Mouse (Mus musculus) 3134 (cell line): ENCODE results near the gene Kpna1.
"Not testable (repeated sequence)": the region's sequence is repeated elsewhere in the genome, so short reads cannot be mapped to it uniquely, and the experiment has no call there.

ENCODE experiments used
- DNase-seq: peaks from one replicate; pipeline ENCODE4 v3.0.0-alpha.2; 2011; ENCODE audit warnings: low spot score; ENCODE audit not compliant: insufficient read length; ENCODE audit errors: extremely low read depth

The Kpna1 gene

DNA sequence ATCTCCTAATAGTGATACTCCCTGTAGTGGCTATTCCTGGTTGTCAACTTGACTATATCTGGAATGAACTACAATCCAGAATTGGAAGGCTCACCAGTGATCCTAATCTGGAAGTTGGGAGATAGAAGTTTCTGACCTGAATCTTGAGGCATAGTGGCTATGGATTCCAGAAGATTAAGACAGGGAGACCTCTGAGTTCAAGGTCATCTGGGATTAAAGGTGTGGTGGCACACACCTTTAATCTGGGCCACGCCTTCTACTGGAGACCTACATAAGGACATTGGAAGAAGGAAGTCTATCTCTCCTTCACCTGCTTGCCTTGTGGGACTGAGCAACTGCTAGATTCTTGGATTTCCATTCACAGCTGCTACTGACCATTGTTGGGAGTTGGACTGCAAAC lies at the start of gene Kpna1:
Gene Kpna1 (plus strand): TSS at position 301 of the 400 bp plus-strand sequence.
- DNase-seq, result not testable (repeated sequence)

GRCm38 (mm10) chr16:35932179-35933055 lies 46.1 kb upstream of the Kpna1 start:
- no peak for DNase-seq

DNA sequence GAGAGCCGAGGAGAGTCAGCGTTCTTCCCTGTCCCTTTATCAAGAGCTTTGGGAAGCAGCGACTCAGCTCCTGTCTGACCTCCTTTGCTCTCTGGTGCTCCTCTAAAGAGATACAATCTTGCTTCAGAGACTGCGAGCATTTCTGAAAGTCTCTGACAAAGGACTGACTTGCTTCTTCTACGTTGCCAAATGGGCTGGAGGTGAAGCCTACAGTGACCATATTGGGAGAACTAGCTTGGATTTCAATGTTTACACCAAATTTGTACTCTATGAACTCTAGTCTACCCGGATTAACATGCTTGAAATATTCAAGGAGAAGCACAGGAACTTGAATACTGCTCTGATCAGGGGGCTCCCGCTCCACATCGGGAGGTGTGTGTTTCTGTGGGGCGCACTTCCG lies 45.4 kb upstream of the Kpna1 start:
- no peak for DNase-seq

DNA sequence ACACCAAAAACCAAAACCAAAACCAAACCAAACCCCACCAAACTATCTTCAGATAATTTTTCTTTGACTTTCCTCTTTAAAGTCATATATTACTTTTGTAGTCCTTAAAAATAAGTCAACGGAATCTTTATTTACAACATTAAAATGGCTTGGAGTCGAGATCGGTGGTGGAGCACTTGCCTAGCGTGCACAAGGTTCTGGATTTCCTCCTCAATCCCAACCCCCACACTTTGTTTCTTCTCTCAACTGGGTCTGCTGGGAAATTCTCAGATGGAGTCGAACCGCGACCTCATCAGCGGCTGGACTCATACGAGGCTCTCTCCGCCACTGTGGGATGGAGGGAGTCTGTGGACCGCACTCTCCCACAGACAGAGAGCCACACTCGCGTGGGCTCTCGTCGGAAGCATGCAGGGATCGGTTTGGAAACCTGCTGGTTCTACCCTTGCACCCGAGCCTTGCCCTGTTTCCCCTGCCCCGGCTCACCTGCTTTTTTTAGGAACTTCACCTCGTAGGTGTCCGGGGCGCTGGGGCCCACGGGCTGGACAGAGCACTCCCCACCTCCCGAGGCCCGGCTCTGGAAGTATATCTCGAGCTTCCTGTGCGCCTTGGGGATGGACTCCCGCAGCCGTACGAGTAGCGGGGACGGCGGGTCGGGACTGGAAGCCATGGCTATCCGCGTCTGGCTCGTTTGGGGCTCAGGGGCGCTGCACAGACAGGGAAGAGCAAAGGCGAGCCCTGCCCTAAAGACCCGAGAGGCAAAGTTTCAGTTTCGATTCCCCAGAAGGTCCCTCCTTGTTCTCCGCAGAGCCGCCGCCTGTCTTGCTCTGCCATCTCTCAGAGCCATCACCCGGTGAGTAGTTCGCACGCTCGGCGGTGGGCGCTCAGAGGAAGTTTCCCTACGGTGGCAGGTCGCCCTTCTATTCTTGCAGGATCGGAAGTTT lies 40.1 kb upstream of the Kpna1 start, which contains the start of the genes Parp9 and Dtx3l:
Gene Parp9 (plus strand): TSS at position 260 of the 941 bp plus-strand sequence.
Gene Dtx3l (minus strand): TSS at position 941 of the 941 bp plus-strand sequence.
- peak; percentile 77 for DNase-seq

- DNase-seq, result no peak
These were observed 39.3 kb upstream of the Kpna1 start for GRCm38 (mm10) chr16:35939261-35939660.

DNA sequence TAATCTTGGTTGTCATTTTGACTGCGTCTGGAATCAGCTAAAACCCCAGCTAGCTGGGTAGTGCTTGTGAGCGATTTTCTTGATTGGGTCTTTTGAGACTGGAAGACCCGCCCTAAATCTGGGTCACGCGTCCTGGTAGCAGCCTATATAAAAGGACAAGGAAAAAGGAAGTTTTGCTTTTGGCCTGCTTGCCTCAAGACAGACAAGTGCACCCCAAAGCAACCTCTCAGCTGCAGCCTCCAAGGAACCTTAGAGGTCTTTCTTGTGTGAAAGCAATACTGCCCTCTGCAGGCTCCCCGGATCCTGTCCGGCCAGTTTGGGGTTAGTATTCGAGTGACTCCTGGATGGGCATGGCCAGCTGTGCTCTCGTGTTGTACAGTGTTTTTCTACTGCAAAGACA lies 38.9 kb upstream of the Kpna1 start:
- peak; percentile 73 for DNase-seq

DNA sequence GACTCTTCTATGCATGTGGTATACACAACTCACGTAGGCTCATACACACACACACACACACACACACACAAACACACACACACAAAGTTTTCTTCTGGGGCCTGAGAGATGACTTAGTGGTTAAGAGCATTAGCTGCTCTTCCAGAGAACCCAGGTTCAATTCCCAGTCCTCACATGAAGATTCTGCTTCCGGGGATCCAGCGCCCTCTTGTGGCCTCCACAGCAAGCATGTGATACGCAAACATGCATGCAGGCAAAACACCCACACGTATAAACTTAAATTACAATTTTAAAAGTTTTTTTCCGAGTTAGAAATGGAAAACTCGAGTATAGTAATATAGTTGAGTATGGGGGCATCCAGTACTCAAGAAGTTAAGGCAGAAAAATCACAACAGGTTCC lies 37.2 kb upstream of the Kpna1 start:
- DNase-seq, result peak; percentile 26

- no peak for DNase-seq
These were observed 29.3 kb upstream of the Kpna1 start for GRCm38 (mm10) chr16:35949264-35949663.

DNA sequence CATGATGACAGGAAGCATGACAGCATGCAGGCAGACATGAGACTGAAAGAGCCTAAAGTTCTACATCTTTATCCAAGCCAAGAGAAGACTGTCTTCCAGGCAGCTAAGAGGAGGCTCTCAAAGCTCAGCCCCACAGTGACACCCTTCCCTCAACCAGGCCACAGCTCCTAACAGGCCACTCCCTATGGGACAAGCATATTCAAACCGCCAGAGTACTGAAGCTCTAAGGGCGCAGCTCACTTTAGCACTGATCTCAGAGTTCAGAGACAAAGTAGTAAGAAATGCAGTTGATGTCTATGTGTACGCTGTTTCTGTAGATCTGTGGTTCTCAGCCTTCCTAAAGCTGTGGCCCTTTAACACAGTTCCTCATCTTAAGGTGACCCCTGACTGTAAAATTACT lies 27.3 kb upstream of the Kpna1 start:
- DNase-seq, result no peak

- no peak for DNase-seq
These were observed 25.9 kb upstream of the Kpna1 start for GRCm38 (mm10) chr16:35952628-35953130.

DNA sequence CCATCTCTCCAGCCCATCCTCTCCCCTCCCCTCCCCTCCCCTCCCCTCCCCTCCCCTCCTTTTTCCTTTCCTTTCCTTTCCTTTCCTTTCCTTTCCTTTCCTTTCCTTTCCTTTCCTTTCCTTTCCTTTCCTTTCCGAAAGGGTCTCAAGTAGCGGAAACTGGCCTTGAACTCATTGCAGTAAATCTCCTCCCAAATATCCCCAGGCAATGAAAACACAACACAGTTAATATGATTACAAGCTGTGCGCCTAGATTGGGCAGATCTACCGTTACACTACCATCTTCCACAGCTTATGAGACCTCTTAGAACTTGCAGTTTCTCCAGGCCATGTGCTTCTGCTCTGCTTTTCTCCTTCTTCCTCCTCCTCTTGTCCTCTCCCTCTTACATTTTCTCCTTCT lies 12.6 kb upstream of the Kpna1 start:
- DNase-seq, result not testable (repeated sequence)

DNA sequence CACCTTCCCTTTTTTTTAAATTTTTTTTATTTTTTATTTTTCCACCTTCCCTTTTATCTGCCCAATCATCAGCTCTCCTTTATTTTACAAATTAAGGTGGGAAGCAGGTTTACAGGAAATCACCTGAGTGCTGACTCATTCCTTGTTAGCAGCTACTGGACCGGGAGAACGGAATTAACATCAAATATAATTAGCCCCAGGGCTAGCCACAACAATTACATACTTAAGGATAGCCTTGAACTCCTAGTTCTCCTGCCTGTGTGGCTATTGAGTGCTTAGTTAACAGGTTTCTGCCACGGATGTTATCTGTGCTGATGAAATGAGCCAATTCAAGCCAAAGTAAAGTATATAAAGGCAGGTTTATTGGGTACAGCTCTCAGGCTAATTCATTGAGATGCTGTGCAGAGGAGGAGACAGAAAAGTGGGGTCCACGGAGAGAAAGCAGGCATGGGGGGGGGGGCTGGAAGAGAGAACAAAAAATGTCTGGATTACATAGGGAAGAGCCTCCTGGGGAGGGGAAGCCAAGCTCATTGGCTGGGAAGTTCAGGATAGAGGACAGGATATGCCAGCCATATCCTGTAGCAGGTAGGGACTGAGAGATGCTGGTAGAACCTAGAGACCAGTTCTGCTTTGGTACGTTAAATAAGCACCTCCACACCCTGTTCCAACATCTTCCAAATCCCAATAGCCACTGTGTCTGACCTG lies 12.0 kb upstream of the Kpna1 start:
- DNase-seq, result no peak

- no peak for DNase-seq
These were observed 11.2 kb upstream of the Kpna1 start for GRCm38 (mm10) chr16:35967319-35967718.

- no peak for DNase-seq
These were observed 10.4 kb upstream of the Kpna1 start for GRCm38 (mm10) chr16:35968149-35968548.

GRCm38 (mm10) chr16:35974021-35974420 lies 4.5 kb upstream of the Kpna1 start:
- no peak for DNase-seq

DNA sequence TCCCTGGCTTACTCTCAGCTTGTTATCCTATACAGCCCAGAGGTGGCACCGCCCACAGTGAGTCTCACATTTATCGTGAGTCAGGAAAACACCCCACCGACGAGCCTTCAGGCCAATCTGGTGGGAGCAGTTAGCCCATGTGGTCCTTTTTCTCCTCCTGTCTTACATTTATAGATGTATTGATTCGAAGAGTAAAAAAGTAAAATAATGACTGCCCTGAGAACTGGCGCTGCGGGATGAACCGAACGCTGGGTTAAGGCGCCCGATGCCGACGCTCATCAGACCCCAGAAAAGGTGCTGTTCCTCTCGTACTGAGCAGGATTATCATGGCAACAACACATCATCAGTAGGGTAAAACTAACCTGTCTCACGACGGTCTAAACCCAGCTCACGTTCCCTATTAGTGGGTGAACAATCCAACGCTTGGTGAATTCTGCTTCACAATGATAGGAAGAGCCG lies 2.8 kb downstream of the Kpna1 start:
- DNase-seq, result peak; percentile 91

DNA sequence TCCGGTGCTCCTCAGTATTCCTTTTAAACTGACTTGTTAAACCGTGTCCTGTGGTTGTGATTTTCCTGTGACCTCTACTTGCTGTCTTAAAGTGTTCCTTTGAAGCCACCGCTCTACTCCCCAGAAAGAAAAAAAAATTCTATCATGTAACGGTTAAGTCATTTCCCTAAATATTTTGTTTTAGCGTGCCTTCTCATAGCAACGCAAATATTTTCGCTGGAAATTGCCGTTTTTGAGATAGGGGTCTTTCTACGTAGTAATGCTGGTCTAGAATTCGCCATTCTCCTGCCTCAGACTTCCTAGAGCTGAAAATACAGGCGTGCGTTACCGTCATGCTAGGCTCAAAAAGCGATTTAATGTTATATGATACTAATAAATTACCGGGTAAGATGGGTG lies 4.0 kb downstream of the Kpna1 start:
- peak; percentile 3 for DNase-seq

DNA sequence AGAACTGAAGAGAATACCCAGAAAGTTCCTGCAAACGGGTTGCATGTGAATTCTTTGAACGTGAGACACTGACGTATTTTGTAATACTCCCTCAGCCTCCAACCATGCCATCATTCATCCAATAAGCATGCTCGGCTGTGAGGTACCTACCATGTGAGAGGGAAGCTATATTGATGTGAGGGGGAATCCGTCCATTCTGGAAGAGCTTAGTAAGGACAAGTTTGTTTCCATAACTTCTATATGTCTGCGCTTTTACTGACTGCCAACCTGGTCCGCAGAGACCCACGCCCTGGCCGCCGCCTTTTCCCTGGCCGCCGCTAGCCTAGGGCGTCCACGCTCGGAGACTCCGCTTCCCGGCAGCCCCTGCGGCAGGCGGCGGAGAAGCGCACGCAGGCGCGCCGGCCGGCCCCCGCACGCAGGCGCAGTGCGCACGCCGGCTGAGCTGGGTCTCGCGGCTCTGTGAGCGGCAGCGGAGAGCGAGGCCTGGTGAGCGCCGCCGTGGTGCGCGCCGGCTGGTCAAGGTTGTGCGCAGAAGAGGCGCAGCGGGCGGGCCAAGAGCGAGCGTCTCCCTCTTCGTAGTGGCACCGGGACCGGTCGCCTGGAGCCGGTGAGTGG lies 4.5 kb downstream of the Kpna1 start:
- peak; percentile 94 for DNase-seq

- DNase-seq, result peak; percentile 67
These were observed 5.1 kb downstream of the Kpna1 start for GRCm38 (mm10) chr16:35983517-35984101.

DNA sequence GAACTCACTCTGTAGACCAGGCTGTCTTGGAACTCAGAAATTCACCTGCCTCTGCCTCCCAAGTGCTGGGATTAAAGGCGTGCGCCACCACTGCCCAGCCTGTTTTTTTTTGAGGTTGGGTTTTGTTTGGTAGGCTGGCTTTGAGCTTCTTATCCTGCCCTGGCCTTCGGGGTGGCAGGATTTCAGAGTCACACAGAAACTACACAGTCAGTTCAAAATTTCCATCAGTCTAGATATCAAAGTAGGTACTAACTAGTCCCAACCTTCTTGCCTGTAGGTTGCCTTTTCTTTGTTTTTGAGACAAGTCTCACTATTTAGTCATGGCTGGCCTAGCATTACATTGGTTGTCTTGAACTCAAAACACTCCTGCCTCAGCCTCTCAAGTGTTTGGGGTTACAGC lies 5.9 kb downstream of the Kpna1 start:
- no peak for DNase-seq
